Mouse (Mus musculus) gastrocnemius, postnatal 25 days (tissue): ENCODE data around the gene Acod1. TPM values are rescaled to one million over a fixed set of nuclear protein-coding genes. Genes with fewer than 3 reads are reported as not detected.
A peak's percentile ranks its signal among the peaks of the same experiment; 100 is the strongest.

Experiments
- DNase-seq: peaks from one replicate; pipeline ENCODE4 v3.0.0; 2022
- long read RNA-seq, 2 experiments: library from polyadenylated mRNA; stranded (forward); transcript quantifications; one replicate each; pipeline ENCODE4 v2.0.0; 2021
- total RNA-seq, 2 experiments: library from RNA; stranded (reverse); gene quantifications; 1 replicate in 1 of 2; 2 replicates in 1 of 2; pipeline ENCODE4 v1.2.3; 2021

The Acod1 gene
- total RNA-seq = not detected
- long read RNA-seq, experiment 1 = 0 reads
- long read RNA-seq, experiment 2 = 0 reads

- DNase-seq = no peak
These were observed at the start of gene Acod1 for GRCm38 (mm10) chr14:103046677-103047076. Gene Acod1 (plus strand): TSS chr14:103046977.

GRCm38 (mm10) chr14:103007737-103008136 is 39.0 kb upstream of the Acod1 start:
- no peak for DNase-seq

GRCm38 (mm10) chr14:103011782-103012181 is 35.0 kb upstream of the Acod1 start:
- DNase-seq = no peak

- DNase-seq = no peak
These were observed 34.1 kb upstream of the Acod1 start for GRCm38 (mm10) chr14:103012563-103013150.

GRCm38 (mm10) chr14:103017009-103017408 is 29.8 kb upstream of the Acod1 start:
- DNase-seq = no peak

GRCm38 (mm10) chr14:103020046-103020445 is 26.7 kb upstream of the Acod1 start:
- DNase-seq = no peak

GRCm38 (mm10) chr14:103029203-103029602 is 17.6 kb upstream of the Acod1 start:
- no peak for DNase-seq

- no peak for DNase-seq
These were observed 13.4 kb upstream of the Acod1 start for GRCm38 (mm10) chr14:103033271-103033823.

GRCm38 (mm10) chr14:103034076-103034475 is 12.7 kb upstream of the Acod1 start:
- DNase-seq = no peak

GRCm38 (mm10) chr14:103037016-103037415 is 9.8 kb upstream of the Acod1 start:
- DNase-seq = no peak

GRCm38 (mm10) chr14:103048292-103049086 is 1.7 kb downstream of the Acod1 start:
- no peak for DNase-seq

GRCm38 (mm10) chr14:103051159-103051769 is 4.5 kb downstream of the Acod1 start:
- peak; percentile 60 for DNase-seq

- DNase-seq = no peak
These were observed 8.0 kb downstream of the Acod1 start for GRCm38 (mm10) chr14:103054731-103055130.

GRCm38 (mm10) chr14:103056601-103057000 is 9.8 kb downstream of the Acod1 start:
- DNase-seq = no peak

GRCm38 (mm10) chr14:103058998-103059397 is 12.2 kb downstream of the Acod1 start:
- DNase-seq = no peak

- DNase-seq = no peak
These were observed 12.7 kb downstream of the Acod1 start for GRCm38 (mm10) chr14:103059495-103059894.

- peak; percentile 34 for DNase-seq
These were observed 18.8 kb downstream of the Acod1 start for GRCm38 (mm10) chr14:103065294-103066167.

GRCm38 (mm10) chr14:103069465-103069863 is 22.7 kb downstream of the Acod1 start:
- DNase-seq = no peak

GRCm38 (mm10) chr14:103069864-103070611 is 23.3 kb downstream of the Acod1 start, which contains the start of gene Cln5:
Gene Cln5 (plus strand): TSS chr14:103070216.
- peak; percentile 95 for DNase-seq

GRCm38 (mm10) chr14:103070790-103071189 is 24.0 kb downstream of the Acod1 start:
- DNase-seq = peak; percentile 22

- no peak for DNase-seq
These were observed 24.7 kb downstream of the Acod1 start for GRCm38 (mm10) chr14:103071471-103071870.
